Mouse (Mus musculus) right cerebral cortex, adult 18-20 months (tissue): ENCODE measurements around the gene Noxo1.
"Not testable (repeated sequence)": the region's sequence is repeated elsewhere in the genome, so short reads cannot be mapped to it uniquely, and the experiment has no call there.

Source experiments
- DNase-seq: peaks from one replicate; pipeline ENCODE4 v3.0.0; 2022; ENCODE audit warnings: mixed read lengths

Noxo1 gene

GRCm38 (mm10) chr17:24677500-24678080 is 18.4 kb upstream of the Noxo1 start:
- DNase-seq = no peak

GRCm38 (mm10) chr17:24686514-24686913 is 9.5 kb upstream of the Noxo1 start:
- DNase-seq = no peak

GRCm38 (mm10) chr17:24687146-24687595 is 8.9 kb upstream of the Noxo1 start:
- DNase-seq = peak; percentile 37

- no peak for DNase-seq
Observed at GRCm38 (mm10) chr17:24687599-24687998, 8.4 kb upstream of the Noxo1 start.

- DNase-seq = peak; percentile 52
Observed at GRCm38 (mm10) chr17:24689251-24690081, 6.6 kb upstream of the Noxo1 start, which contains the start of gene Syngr3. Gene Syngr3, minus strand, starts transcription at chr17:24689955.

GRCm38 (mm10) chr17:24692385-24692784 is 3.6 kb upstream of the Noxo1 start:
- no peak for DNase-seq

GRCm38 (mm10) chr17:24695326-24696010 is 566 bp upstream of the Noxo1 start:
- DNase-seq = no peak

- no peak for DNase-seq
Observed at GRCm38 (mm10) chr17:24697985-24698384, 2.0 kb downstream of the Noxo1 start.

GRCm38 (mm10) chr17:24698715-24699114 is 2.7 kb downstream of the Noxo1 start:
- DNase-seq = no peak

- DNase-seq = no peak
Observed at GRCm38 (mm10) chr17:24699473-24699872, 3.4 kb downstream of the Noxo1 start.

- DNase-seq = no peak
Observed at GRCm38 (mm10) chr17:24701251-24701650, 5.2 kb downstream of the Noxo1 start.

- DNase-seq = no peak
Observed at GRCm38 (mm10) chr17:24705821-24706220, 9.8 kb downstream of the Noxo1 start.

- DNase-seq = peak; percentile 94
Observed at GRCm38 (mm10) chr17:24706982-24707800, 11.2 kb downstream of the Noxo1 start, which contains the start of gene Tbl3. Gene Tbl3, minus strand, starts transcription at chr17:24707660.

- DNase-seq = no peak
Observed at GRCm38 (mm10) chr17:24707801-24708425, 11.9 kb downstream of the Noxo1 start.

- DNase-seq = no peak
Observed at GRCm38 (mm10) chr17:24708646-24709045, 12.6 kb downstream of the Noxo1 start.

- DNase-seq = no peak
Observed at GRCm38 (mm10) chr17:24715556-24715955, 19.5 kb downstream of the Noxo1 start.

GRCm38 (mm10) chr17:24716166-24716682 is 20.2 kb downstream of the Noxo1 start:
- no peak for DNase-seq

- DNase-seq = no peak
Observed at GRCm38 (mm10) chr17:24717943-24718342, 21.9 kb downstream of the Noxo1 start, which contains the start of the genes Rnf151 and Rps2. Gene Rnf151, minus strand, starts transcription at chr17:24718063. Gene Rps2, plus strand, starts transcription at chr17:24718116.

- DNase-seq = not testable (repeated sequence)
Observed at GRCm38 (mm10) chr17:24718938-24719337, 22.9 kb downstream of the Noxo1 start.

GRCm38 (mm10) chr17:24719494-24720222 is 23.6 kb downstream of the Noxo1 start:
- peak; percentile 99 for DNase-seq

GRCm38 (mm10) chr17:24720616-24721015 is 24.6 kb downstream of the Noxo1 start:
- not testable (repeated sequence) for DNase-seq
